Mouse (Mus musculus): ENCODE measurements around the gene Clec2h.
A peak's percentile ranks its signal among the peaks of the same experiment; 100 is the strongest.
"Not testable (repeated sequence)": the region's sequence is repeated elsewhere in the genome, so short reads cannot be mapped to it uniquely, and the experiment has no call there.

Clec2h gene

DNA sequence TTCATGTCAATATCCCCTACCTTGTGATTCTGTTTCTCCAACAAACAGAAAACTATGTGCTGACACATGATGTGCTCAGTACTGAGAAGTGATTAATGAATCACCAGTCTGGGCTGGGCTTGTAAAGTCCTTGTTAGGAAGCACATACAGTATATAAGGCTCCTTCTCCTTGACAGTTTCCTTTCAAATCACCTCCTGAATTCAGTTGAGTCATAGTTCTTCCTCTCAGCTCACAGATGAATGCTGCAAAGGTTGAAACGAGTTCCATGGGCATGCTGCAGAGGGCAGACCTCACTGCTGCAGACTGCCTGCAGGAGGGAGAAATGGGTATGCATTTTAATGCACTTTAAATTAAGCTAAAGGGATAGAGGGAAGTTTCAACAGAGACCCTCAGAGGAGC lies at the start of gene Clec2h:
Gene Clec2h, plus strand, starts transcription at position 180 of the 400 bp plus-strand sequence.
- DNase-seq (ENCODE audit: low read depth, low spot score) = peak; percentile 16

DNA sequence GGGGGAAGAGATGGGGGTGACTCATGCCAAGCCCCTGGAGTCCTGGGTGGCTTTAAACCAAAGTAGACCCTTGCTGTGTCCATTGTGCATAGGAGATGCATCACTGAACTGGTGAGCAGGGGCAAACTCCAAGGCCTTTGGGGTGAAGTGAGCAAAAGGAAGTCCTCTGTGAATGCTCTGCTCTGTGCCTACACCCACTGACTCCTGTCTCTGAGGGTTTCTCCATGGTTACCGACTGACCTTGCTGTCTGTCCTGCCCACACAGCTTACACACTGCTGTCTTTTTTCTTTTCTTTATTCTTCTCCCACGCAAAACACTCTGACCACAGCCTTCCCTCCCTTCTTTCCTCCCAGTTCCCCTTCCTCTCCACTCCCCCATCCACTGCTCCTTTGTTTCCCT lies 39.5 kb upstream of the Clec2h start:
- no peak for DNase-seq (ENCODE audit: low read depth, low spot score)

DNA sequence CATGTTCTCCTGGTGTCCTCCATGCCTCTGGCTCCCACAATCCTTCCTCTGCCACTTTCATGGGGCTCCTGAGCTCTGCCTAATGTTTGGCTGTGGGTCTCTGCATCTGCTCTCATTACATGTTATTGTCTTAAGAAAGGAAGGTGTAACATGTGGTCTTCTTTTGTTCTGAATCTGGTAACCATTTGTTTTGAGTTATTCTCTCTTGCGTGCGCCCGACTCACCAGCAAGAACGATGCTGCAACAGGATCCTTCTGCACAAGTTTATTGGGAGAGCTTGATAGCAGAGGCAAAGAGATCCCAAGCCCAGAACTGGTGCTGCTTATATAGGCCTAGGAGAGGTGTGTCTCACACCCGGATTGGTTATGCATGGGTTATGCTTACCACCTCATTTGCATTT lies 38.8 kb upstream of the Clec2h start, which contains the start of gene Klrb1a:
Gene Klrb1a, minus strand, starts transcription at position 101 of the 400 bp plus-strand sequence.
- not testable (repeated sequence) for DNase-seq (ENCODE audit: low read depth, low spot score)

DNA sequence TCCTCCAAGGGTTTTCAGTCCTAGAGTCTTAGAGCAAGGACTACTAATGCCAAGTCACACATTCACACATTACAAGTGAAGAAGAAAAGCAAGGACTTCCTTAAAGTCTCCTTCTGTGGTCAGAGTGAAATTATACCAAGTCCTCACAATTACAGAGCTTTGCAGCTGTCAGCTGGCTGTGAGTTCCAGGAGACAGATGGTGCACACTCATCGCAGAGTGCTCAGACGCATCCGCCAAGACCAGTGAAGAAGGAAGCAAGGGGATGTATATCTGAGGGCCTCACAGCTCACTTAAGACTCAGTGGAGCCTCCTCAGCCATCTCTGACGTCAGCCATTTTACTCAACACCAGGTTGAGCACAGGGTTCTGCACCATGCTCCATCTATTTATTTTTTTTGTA lies 37.8 kb upstream of the Clec2h start:
- no peak for DNase-seq (ENCODE audit: low read depth, low spot score)

DNA sequence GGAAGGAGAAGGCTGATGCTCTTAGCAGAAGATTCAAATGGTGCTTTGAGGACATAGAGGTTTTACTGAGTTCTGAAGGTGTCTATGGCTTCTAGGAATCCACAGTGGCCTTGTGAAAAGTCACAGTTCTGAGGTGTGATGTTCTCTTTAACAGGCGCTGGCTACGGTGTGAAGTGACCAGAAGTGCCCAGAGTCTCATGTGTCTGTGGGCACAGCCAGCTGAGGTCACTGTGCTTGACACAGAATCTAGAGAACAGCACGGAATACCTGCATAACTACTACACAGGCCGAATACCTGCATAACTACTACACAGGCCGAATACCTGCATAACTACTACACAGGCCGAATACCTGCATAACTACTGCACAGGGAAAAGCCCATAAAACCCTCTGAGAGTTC lies 36.9 kb upstream of the Clec2h start:
- not testable (repeated sequence) for DNase-seq (ENCODE audit: low read depth, low spot score)

DNA sequence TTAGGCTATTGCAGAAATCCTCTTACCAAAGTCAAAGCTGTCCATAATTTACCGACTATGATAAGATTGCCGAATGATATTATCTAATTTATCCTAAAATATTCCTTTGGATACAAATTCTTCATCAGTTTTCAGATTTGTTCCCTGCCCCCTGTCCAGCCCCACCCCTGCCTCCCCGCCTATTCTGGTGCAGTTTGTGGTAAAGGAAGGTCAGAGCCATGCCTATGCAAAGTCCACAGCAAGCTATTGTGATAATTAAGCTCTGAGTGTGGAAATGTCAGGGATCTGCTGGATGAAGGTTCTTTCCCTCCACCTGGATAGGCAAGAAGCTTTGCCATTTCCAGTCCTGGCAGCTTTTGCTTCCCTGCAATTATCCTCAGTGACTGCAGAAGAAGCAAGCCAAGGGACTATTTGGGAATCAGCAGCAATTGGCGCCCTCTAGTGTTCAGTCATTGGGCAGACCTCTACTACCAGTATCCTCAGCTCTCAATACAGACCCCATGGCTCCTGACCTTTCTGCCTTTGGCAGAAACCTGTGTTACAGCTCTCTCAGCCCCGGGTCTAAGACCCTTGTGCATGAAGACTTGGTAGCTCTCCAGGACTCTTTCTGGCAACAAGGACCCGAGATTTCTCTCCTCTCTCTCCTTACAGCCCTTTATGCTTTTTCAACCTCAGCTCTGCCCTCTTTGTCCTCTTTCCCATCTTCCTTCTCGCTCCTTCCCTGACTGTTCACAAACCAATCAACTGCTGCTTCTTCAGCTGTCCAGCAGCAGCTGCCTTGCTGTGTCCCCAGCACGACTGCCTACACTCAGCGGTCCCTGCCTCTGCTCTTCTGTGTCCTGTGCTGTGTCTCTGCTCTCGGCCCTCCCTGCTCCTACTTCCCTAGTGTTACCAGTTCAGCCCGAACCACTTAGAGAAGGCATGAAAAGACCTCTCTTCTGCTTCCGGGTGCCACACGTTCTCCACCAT lies 32.1 kb upstream of the Clec2h start:
- peak; percentile 88 for DNase-seq (ENCODE audit: low read depth, low spot score)

DNA sequence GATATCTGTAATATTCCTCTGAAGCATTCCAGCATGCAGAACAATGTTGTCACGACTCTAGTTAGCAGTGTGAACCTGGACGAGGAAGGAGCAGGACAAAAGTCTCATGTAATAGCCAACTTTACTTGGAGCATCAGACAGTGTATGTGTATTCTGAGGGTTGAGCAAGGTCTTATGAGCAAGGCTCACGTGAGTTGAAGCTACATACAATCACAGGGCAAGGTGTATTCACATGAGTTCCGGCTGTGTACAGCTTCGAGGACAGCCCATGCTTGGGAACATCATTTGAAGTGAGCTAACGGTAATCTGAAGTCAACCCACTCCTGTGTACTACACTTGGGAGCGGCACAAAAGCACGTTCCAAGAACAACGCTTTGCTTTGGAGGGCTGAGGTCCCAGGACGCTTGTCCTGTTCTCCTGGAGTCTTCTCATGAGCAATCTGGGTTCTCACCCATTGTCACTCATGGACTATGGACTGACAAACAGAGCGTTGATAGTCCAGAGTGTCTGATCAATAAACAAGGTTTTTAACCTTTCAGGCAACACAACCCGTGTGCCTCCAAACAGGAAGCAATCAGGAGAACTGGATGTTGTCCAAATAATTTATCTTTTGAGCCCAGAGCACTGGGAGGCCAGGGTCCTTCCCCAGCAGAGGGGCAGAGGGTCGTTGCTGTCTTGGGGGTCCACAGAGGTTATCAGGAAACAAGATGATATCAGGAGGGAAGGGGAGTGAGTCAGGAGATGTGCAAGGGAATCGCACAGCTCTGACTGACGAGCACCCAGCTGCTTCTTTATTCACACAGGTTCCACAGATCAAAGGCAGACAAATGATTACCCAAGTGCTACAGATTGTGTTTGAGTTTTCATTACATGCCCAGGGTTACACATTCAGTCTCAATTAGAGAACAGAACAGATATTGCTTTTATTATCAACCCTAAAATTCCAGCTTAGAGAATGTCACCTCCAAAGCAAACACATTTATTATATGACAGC lies 31.0 kb upstream of the Clec2h start:
- DNase-seq (ENCODE audit: low read depth, low spot score) = not testable (repeated sequence)

DNA sequence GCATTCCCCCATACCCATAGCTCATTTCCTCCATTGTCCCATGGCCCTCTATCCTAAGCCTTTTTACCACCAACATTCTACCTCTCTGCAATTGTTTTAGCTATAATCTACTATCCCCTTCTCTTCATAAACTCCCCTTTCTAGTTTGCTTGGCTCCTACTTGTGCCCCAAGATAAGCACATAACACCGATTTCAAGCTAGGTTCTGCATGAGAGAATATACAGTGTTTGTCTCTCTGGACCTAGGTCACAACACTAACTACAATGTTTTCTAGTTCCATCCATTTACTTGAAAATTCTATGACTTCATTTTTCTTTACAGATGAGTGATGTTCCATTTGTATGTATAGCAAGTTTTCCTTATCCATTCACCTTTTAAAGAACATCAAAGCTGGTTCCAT lies 21.5 kb upstream of the Clec2h start:
- DNase-seq (ENCODE audit: low read depth, low spot score) = no peak

DNA sequence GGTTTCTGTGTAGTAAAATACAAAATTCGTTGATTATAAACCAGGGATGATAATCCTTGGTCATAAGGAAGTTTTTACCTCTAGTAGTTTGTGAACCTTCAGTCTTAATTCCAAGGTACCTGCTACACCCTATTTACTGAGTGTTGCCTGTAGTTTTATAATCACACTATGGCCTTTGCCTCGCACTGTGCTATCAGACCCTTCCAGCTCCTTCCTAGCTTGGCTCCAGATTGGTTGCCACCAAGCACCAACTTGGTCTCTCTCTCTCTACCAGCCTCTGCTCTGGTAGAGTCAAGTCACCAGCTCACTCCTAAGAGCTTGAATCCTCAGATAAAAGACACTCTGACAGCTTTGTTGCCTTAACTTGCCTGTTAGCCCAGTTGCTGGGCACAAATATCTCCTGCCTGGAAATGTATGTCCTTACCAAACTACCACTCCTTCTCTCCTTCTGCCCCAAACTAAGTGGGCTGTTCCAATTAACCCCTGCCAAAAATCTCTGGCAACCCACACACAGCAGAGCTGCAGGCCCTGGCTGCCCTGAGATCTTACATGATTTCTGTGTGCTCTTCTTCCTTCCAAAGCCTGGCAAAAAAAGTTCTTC lies 21.0 kb upstream of the Clec2h start:
- no peak for DNase-seq (ENCODE audit: low read depth, low spot score)

DNA sequence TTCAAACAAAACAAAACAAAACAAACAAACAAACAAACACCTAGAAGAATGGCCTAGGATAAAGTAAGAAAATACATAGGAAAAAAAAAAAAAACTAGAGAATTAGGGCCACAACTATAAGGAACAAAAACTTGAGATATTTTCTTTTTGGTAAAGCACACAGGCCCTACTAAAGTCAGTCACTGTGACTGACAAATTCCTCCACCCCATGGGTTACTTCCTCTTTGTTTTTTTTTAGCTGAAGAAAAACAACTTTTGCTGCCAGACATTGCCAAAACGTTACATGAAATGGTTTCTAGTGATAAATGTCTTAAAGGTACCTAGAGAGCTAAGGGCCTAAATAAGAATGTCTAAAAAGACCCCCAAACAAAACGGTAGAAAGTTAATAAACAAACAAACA lies 18.2 kb upstream of the Clec2h start:
- no peak for DNase-seq (ENCODE audit: low read depth, low spot score)

DNA sequence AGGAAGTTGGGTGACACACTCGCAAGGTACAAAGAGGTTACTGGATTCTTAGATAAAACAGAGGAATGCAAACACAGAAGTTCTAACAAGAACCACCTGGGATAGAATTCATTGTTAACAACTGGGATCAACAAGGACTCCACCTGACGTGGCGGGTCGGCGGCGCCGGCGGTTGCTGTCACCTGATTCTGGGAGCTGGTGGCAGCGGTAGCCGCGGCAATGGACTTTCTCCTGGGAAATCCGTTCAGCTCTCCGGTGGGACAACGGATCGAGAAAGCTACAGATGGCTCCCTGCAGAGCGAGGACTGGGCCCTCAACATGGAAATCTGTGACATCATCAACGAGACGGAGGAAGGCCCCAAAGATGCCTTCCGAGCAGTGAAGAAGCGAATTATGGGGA lies 17.5 kb upstream of the Clec2h start:
- DNase-seq (ENCODE audit: low read depth, low spot score) = not testable (repeated sequence)

DNA sequence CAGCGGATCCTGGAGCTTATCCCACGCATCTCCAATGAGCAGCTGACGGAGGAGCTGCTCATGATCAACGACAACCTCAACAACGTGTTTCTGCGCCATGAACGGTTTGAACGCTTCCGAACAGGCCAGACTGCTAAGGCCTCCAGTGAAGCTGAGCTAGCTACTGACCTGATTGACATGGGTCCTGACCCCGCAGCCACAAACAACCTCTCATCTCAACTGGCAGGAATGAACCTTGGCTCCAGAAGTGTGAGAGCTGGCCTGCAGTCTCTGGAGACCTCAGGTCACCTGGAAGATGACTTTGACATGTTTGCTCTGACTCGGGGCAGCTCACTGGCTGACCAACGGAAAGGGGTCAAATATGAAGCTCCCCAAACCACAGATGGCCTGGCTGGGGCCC lies 16.5 kb upstream of the Clec2h start:
- DNase-seq (ENCODE audit: low read depth, low spot score) = not testable (repeated sequence)

DNA sequence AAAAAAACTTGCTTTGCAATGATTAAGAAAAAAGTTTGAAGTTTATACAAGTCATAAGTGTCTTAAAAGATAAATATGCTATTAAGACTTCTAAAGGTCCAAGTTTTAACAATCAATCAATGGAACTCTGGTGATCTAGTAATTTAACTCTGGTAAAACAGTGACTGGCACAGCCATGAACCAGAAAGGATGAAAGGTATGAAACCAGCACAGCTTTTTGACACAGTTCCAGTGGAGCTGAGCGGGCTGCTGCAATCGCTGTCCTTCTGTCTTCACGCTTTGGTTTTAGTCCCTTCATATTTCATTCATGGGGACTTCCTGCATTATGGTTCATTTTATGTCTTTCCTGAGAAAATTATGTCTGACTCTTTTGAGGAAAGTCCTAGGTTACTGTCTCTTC lies 12.5 kb upstream of the Clec2h start:
- DNase-seq (ENCODE audit: low read depth, low spot score) = no peak

DNA sequence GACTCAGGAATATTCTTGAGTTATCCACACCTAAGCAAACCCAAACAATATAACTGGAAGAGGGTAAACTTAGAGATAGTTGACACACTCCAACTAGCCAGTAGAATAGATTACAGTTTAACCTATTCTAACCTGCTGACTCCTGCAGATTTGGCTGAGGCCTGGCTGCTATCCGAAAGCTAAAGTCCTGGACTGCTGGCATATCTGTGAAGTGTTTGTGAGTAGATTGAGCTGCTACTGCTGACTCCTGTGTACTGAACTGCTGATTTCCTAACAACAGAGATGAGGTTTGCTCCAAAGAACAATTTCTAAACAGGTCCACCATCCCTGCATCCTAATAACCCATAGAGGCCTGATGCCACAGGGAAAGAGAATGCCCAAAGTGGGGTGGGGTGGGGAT lies 12.0 kb upstream of the Clec2h start:
- no peak for DNase-seq (ENCODE audit: low read depth, low spot score)

DNA sequence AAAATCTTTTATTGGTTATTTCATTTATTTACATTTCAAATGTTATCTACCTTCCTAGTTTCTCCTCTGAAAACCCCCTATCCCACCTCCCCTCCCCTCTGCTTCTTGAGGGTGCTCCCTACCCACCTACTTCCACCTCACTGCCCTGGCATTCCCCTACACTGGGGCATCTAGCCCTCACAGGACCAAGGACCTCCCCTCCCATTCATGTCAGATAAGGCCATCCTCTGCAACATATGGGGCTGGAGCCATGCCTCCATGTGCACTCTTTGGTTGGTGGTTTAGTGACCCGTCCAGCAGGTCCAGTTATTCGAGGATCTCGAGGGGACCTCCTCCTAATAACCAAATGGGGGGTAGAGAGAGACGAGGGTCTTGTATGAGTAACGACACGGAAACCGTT lies 11.4 kb upstream of the Clec2h start:
- DNase-seq (ENCODE audit: low read depth, low spot score) = not testable (repeated sequence)

DNA sequence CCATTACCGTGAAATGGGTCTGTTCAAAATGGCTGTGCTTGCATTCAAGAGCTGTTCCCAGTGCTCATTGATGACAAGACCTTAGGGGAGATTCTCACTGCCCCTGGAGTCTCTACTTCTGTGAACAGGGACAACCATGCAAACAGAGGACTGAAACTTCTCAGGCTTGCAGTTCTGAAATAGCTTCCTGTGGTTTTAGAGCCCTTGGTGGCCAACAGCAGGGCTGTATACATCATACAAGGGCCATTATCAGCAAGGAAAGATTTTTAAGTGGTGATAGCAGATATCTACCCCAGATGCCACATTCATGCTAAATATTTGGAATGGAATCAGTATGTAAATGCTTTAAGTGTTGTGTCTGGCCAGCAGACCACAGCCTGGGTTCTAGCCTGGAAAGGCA lies 9.2 kb upstream of the Clec2h start:
- DNase-seq (ENCODE audit: low read depth, low spot score) = no peak

DNA sequence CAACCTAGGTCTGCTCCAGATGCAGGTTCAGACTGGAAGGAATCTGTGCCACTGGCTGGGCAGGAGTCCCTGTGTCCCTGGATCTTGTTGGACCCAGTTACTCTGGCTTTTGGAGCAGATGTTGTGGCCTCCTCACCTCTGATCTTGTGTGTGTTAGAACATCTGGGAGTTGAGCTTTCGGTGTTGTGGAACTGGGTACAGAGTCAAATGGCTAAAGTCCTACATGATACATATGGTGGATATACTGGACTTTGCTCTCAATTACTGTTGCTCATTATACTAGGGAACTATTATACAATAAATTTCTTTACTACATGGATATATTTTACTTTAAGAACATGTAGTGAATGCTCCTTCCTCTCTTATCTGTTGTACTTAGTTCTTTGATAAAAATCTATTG lies 936 bp upstream of the Clec2h start:
- DNase-seq (ENCODE audit: low read depth, low spot score) = no peak

DNA sequence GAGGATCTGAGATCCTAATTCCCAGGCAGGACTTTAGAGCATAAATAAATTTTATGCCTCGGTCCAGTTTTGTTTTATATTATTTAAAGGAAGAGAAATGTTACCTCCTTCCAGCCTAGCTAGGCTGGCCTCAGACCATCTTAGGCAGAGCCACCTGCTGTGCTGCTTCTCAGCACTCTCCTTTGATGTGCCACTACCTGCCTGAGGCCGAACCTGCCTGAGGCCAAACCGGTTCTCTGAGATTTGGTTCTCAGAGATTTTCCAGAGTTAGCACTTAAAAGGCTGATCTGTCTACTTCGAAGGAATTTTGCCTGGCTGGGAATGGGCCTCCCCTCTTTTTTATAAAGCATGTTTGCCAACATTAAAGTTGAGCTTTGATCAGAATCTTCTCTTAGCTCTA lies 7.8 kb downstream of the Clec2h start:
- peak; percentile 57 for DNase-seq (ENCODE audit: low read depth, low spot score)

DNA sequence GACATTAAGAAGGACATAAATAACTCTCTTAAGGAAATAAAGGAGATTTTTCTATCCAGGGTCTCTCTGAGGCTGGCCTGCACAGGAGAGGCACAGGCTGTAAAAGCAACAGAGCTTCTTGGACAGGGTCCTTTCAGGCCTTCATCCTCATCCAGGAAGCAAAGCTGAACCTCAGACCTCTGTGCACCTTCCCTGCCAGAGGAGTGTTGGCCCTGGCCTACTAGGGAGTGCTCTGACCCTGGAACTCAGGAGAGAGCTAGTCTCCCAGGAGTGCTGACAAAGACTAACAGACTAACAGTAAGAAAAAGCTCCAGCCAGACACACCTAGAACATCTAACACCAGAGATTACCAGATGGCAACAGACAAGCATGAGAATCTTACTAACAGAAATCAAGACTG lies 17.4 kb downstream of the Clec2h start:
- DNase-seq (ENCODE audit: low read depth, low spot score) = no peak

DNA sequence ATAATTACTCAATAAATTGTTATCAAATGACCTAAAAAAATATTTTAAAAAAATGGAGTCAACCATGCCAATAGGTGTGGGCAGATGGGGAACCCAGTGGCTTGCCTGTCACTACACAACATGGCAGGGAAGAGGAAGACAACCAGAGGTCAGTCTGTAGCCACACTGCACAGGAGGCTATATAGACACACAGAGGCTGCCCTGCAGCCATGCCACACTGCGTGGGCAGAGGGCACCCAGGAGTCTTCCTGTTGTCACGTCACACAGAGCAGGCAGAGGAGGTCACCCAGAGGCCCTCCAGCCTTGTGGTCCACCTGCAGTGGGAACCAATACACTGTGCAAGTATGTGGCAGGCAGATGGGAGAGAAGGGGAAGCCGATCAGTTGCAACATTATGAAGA lies 39.5 kb downstream of the Clec2h start:
- DNase-seq (ENCODE audit: low read depth, low spot score) = no peak

DNA sequence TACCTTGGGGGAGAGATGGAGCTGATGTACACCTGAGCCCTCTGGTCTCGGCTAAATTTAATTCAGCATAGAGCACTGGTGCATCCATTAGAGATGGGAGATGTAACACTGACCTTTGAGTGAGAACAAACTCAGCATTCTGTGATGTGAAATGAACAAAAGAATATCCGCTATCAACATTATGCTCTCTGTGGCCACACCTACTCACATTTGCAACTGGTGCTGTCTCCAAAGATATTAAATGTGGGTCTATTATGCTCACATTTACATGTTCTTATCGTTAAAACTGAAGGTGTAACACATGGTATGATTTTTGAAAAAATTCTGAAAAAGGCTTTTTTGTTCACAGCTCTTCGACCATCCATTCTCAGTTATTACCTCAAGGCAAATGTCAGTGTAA lies 60.8 kb downstream of the Clec2h start, which contains the start of gene Klrb1:
Gene Klrb1, minus strand, starts transcription at position 101 of the 400 bp plus-strand sequence.
- DNase-seq (ENCODE audit: low read depth, low spot score) = no peak

Data from ES-CJ7 (cell line).